Mouse (Mus musculus): ENCODE measurements around the gene Ak3. TPM values are rescaled to one million over a fixed set of nuclear protein-coding genes. Genes with fewer than 3 reads are reported as not detected.
"Not testable (repeated sequence)": the region's sequence is repeated elsewhere in the genome, so short reads cannot be mapped to it uniquely, and the experiment has no call there.

Gene Ak3
- total RNA-seq, 2 experiments from 2014 or later: 33.4 to 44.6 TPM

DNA sequence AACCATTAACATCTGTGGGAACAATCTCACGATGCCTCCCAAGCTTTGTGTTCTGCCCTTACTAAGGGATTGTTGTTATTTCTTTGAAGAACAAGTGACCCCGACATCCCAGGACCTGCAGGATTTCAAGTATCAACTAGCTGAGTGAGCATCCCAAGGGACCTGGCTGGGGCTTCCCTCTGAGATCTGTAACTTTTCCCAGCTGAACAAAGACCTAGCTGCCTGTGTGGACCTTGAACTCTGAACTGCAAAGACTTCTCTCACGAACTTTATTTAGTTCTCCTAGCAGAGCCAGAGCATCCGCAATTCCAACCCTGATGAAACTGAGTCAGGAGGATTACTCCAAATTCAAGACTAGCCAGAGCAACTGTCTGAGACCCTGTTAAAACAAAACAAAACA, 2.4 kb downstream of the Ak3 start:
- DNase-seq (ENCODE audit: low spot score): no peak

DNA sequence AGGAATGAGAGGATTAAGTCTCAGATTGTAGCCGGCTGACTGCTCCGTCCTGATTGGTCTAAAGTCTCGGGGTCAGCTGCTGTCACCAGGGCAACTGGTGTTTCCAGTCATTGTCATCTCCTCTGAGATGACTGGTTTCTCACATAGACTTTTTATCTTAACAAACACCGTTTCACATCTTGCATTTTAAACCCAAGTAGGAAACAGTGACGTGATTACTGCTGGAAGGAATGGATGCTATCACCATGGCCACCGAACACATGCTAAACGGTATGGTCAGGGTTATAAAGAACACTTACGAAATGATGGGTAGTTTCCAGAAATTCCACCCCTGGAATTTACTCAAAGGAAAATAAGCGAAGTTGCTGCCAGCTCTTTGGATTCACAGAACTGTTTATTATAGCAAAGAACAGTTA, 3.4 kb downstream of the Ak3 start:
- DNase-seq (ENCODE audit: low spot score): no peak

DNA sequence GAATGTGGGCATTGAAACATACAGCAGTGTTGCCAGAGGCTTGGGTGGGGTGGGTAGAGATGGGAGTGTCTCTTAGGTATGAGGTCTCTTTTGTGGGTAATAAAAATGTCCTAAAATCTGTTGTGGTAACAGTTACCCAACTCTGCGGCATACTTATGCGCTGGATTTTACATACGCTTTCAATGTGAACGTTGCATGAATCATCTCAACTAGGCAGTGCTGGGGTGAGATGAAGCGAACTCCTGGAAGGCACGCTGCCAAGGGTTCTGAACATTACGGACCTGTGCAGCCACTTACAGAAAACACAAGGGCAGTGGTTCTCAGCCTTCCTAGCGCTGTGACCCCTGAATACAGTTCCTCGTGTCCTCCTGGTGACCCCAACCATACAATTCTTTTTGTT, 5.1 kb downstream of the Ak3 start:
- no peak for DNase-seq (ENCODE audit: low spot score)

DNA sequence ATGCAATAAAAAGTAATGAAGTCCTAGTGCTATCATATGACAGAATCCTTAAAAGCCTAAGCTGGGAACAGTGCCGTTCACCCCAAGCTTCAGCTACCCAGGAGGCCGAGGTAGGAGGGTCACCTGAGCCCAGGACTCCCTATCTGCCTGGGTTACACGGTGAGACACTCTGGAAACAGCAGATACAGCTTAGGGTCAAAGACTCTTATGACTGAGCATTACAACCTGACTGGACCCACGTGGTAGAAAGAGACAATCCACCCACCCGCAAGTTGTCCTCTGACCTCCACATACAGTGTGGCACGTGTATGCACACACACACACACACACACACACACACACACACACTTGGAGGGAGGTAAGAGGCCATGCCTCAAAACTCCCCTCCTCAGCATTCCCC, 5.6 kb downstream of the Ak3 start:
- DNase-seq (ENCODE audit: low spot score): no peak

DNA sequence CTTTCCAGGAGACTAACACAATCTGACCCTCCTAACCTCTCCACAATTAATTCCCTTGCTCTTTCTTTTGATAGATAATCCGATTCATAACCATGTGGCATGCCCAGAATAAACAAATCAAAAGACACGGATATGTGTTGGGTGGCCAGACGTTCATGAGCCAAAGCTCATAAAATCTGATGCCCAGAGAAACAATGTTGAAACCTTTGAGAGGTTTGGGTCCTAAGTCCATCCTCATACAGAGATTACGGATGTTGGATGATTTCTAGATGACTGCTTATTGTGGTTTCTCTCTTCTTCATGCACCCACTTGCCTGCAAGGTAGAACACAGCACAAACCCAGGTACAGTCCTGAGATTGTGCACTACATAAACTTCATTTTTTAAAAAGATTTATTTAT, 7.6 kb downstream of the Ak3 start:
- no peak for DNase-seq (ENCODE audit: low spot score)

DNA sequence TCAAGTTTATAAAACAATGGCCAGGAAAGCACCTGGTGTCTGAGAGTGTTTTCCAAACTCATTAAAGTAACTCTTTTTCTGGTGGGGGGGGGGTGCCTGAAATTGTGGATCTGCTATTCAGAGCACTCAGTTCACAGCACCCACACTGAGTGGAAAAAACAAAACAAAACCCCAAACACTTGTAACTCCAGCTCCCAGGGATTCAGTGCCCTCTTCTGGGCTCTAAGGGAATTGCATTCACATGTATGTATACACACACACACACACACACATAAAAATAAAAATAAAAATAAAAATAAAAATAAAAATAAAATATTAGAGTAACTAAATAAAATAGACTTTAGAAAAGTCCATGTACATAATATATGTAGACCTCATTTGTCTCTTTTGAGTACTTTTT, 8.4 kb downstream of the Ak3 start:
- DNase-seq (ENCODE audit: low spot score): no peak

DNA sequence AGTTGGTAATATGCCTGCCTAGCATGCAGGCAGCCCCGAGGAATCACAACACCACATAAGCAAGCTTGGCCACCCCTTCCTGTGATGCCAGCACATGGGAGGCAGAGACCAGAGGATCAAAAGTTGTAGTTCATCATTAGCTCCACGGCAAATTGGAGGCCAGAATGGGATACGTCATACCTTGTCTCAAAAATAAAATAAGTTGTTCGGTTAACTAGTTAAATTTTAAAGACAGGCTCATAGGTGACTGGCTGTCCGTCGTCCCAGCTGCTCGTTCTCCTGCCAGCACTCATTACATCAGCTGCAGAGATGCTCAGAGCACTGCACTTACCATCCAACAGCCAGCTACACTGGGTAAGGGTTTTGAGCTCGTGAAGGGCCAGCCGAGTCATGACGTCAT, 10.2 kb downstream of the Ak3 start:
- no peak for DNase-seq (ENCODE audit: low spot score)

DNA sequence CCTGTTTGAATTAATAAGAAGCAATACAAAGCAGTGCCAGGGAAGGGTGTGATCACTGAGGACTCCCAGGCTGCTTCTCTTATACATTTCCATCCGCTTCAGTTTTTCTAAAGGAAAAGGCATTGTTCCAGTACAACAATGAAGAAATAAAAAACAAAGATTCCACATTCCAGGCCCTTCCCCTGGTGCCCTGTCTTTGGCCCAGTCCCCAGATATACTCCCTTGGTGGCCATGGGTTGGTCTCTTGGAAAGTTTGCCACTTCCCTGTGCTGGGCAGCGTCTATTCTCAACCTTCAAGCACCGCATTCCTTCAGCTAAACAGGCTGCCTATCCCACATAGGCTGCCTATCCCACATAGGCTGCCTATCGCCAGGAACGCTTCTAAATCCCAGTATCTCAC, 10.7 kb downstream of the Ak3 start:
- no peak for DNase-seq (ENCODE audit: low spot score)

DNA sequence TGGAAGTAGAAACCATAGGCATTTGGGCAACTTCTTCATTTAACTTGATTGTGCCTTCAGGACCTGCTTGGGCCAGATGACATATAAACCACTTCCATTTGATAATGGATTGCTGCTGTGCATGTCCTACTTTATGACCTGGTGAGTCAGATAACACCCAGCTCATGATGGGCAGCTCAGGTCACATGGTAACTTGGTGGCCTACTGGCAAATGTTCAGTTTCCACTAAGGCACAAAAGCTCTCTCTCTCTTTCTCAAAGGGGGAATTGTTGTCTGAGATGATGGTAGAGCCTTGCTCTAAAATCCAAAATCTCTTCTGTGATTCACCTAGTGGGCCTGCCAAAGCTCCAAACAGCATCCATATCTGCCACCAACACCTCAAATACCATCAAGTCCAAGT, 15.1 kb downstream of the Ak3 start:
- no peak for DNase-seq (ENCODE audit: low spot score)

DNA sequence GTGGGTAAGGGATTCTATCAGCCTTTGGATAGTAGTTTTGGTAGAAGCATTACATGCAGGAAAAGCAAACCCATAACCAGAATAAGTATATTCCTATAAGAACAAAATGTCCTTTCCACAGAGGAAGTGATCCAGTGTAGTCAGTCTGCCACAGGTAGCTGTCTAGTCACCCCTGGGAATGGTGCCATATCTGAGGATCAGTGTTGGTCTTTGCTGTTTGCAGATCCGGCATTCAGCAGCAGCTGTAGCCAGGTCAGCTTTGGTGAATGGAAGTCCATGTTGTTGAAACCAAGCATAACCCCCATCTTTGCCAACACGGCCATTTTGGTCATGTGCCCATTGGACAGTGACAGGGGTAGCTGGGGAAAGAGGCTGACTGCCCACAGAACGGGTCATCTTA, 16.0 kb downstream of the Ak3 start:
- DNase-seq (ENCODE audit: low spot score): no peak

DNA sequence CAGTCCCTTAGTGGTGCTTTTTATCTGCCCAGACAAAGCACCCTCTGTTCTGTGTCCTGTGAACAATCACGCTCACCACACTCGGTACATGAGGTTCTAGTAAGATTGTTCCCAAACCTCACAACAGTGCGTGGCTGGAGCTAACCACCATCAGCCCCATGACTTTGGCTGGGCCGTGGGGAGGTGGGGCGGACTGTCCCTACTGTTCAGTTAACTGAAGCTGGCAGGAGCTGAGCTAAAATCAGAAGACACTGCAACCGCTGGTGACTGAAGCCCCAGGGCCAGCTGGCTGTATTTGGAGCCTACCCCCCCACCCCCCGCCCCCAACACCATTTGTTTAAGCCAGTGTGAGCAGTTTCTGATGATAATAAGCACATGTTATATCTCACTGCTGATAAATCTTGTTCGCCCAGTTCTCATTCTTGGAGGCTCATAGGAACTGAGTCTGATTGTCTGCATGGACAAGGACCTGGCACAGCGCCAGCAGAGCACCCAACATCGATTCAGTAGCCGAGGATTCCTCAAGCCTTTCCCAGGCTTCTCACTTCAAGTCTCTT, 23.3 kb downstream of the Ak3 start:
- no peak for DNase-seq (ENCODE audit: low spot score)

DNA sequence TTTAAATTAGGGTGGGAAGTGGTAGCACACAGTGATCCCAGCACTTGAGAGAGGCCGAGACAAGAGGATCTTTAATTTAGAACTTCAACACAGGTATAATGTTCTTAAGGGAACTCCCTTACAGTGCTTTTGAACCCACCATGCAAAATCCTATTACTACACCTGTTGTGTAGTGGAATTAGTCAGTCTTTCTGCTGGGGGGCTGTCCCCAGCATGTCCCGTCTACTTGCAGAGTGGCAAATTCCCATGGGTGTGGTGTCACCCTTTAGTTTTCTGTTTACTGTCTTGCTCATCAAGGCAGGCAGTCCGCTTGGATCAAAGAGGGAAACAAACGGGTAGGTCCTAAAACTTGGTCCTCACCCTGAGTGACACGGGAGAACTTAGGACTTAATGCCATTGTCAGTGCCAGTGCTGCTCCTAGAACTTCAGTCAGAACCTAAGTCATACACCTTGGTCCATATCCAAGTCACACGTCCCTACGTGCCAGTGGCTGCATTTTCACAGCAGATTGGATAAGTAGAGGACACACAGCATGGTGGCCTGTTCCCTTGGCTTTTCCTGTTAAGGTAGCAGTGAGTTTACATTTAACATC, 25.9 kb downstream of the Ak3 start:
- no peak for DNase-seq (ENCODE audit: low spot score)

DNA sequence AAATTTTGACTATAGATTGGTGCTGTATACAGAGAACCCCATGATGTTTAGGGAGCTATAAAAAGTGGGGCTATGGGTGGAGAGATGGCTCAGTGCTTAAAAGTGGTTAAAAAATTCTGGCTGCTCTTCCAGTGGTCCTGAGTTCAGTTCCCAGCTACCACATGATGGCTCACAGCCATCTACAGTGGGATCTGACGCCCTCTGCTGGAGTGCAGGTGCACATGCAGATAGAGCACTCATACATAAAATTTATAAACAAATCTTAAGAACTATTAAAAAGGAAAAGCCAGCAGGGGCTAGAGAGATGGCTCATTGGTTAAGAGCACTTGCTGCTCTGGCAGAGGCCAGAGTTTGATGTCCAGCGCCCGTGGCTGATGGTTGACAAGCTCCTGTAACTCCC, 28.1 kb downstream of the Ak3 start:
- DNase-seq (ENCODE audit: low spot score): no peak

DNA sequence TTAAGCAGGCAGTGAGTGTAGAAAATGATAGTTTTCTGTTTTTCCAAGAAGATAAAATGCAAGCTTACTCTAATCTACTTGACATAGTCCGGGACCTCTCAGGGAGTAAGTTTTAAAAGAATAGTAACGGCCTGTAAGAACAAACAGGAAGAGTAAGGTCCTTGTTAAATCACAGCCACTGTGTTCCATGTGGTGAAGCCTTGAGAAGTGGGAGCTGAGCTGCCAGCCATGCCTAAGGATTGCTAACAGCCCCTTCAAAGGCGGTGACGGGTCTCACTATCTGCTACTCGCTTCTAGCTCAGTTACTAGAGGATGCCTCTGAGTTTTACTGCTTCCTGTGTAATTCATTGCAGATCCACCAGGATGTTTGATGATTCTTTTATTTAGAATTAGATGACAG, 31.0 kb downstream of the Ak3 start:
- DNase-seq (ENCODE audit: low spot score): no peak

DNA sequence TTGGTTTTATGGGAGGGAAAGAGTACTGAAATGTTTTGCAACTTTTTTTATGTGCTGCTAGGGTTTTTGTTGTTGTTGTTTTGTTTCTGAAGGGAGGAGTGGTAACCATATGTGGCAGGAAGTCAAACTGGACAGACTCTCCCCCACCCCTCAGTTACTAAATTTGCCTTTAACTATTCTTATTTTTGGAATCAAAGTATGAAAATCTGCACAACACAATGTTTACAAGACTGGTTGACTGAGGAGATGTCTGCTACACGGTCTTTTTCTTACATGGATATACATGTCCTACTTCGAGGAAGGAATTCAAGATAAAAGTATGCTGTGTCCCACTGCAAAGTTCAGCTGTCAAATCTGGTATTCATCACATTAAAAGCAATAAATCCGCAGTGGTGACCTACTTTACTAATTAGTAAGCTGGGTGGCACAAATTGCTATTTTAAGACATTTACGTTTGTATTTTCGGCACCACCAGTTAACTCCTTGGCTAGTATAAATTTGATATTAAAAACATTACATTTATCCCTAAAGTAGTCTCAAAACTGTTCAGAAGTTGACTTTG, 31.5 kb downstream of the Ak3 start:
- no peak for DNase-seq (ENCODE audit: low spot score)

DNA sequence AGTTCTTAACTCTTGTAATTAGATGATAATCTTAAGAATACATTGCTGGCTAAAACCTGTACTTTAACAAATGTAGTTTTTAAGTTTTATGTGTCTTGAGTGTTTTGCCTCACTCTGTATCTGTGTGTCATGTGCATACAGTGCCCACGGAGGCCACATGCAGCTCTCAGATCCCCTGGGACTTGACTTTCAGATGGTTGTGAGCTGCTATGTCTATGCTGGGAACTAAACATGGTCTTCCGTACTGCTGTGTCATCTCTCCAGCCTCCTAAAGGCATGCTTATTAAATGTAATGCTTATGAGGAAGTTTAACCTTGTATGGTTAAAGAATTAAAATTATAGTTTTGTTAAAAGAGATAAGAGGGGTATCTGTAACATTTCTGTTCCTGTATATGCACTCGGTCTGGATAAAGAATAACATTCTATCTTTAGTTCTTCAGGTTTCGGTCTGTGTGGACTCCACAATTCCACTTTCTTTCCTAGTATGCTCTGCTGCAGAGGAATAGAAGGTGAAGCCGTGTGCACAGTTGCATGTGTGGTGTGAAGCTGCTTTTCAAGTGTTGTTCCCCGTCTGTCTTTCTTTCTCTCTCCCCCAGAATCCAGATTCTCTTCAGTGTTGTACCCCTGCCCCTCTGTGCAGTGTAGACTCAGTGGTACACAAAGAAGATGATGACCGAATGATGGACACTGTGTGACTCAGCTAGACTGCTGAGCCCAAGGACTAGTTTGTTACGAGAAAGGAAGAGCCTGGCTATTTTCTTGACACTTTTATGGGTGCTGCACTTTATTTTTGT, 32.2 kb downstream of the Ak3 start:
- no peak for DNase-seq (ENCODE audit: low spot score)

DNA sequence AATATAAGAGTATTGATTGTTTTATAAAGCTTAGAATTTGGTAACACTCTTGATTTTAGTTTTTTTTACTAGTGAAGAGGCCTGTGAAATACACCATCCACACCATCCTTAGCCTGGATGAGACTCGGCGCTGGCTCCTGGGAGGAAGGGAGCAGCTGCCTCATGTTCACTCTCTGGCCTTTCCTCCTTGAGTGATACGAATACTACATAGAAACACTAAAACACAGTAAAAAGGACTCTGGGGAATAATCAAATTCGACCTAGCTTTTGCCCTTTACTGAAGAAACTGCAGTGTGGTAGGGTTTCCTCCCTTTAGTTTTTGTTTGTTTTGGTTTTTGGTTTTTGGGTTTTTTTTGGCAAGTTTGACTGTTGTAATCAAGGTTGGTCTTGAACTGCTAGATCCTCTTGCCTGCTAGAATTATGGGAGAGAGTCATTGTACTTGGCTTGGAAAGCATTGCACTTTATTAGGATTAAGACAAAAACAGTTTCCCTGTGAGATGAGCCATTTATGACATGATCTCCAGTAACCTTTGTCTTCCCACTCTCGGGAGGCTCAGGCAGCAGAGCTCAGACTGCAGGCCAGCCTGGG, 33.2 kb downstream of the Ak3 start:
- no peak for DNase-seq (ENCODE audit: low spot score)

DNA sequence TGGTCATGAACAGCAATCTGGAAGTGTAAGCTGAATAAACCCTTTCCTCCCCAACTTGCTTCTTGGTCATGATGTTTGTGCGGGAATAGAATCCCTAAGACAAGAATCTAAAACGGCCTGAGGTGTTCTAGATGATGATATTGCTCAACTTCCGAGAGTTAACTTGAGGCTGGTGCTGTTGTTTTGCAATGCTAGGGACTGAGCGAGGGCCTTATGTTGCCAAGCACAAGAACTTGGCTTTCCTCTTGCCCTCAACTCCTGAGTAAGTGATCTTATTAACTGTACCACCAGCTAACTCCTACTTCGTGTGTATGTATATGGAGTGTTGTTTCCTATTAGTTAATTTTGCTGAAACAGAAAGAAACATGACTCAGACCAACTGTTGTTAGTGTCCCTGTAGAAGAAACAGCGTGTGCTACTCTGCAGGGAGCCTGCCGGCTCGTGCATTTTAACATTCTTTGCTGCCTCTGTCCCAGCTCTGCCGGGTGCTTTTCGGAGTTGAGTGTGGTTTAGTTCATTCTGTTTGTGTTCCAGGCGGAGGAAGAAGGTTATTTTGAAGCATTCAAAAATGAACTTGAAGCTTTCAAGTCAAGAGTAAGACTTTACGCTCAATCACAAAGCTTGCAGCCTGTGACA, 36.3 kb downstream of the Ak3 start:
- no peak for DNase-seq (ENCODE audit: low spot score)

DNA sequence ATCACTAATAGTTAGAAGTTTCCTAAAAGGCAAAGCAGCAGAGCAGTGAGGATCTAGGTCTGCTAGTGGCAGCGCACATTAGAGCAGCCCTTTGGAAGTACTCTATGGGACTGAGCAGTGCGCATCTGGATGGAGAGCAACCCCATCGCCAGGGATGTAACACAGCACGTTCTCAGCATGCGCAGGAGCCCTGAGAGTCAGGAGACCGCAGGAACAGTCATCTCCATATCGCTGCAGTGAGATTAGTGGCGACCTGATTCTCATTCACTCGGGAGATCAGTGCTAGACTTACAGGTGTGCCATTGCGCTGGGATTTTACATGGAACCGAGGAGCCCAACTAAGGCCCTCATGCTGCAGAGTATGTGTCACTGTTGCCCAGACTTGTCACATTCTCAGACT, 38.7 kb downstream of the Ak3 start:
- DNase-seq (ENCODE audit: low spot score): no peak

DNA sequence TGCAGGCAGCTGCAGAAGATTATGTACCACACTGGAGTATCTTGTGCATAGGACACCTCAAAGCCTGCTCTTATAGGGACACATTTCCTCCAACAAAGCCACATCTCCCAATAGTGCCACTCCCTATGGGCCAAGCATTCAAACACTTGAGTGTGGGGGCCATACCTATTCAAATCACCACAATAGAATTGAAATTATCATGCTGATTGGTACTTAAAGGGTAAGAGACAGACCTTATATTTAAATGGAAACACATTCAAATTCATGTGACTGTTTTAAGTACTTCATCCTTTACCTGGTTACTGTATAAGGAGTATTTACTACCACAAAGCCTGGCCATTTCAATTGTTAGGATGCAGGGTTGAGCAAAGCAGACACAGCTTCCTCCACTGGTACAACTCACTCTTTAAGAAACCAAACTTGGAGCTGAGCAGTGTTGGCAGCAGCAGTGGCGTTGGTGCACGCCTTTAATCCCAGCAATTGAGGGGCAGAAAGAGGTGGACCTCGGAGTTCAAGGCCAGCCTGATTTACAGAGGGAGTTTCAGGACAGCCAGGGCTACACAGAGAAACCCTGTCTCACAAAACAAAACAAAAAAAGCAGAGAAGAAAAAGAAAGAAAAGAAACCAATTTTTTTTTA, 39.6 kb downstream of the Ak3 start:
- no peak for DNase-seq (ENCODE audit: low spot score)

DNA sequence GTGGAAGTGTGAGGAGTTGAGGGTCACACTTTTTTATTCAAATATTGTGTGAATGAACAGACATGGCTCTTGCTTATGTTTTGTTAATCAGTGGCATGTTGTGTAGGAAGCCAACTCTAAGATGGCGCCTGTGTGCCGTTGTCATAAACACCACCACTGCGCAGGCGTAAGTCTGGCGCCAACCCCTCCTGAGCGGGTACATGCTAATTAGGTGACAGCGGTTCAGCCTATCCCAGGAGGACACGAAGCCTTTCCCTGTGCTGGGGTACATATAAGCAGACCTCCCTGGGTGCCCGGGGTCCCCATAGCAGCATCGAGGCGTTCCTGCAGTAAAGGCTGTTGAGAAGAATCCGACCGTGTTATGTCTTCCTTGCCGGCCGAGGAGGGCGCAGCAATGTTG, 47.4 kb downstream of the Ak3 start:
- not testable (repeated sequence) for DNase-seq (ENCODE audit: low spot score)

Data from gastrocnemius, adult 18-20 months (tissue).